Mouse (Mus musculus): Measurements from ENCODE around the gene Stk32b. TPM values are rescaled to one million over a fixed set of nuclear protein-coding genes. Genes with fewer than 3 reads are reported as not detected.

Stk32b gene
- polyA plus RNA-seq, 1 experiment, result not detected

GRCm38 (mm10) chr5:37554231-37554630 lies 162.7 kb downstream of the Stk32b start:
- H3K79me3 ChIP-seq (ENCODE audit: low read depth), result no peaks in the 10 kb centered on the region
- H3K27me3 ChIP-seq (ENCODE audit: control insufficient read depth, insufficient read depth, insufficient read length), result no peaks in the 10 kb centered on the region
- no peaks in the 10 kb centered on the region for H3K79me2 ChIP-seq (ENCODE audit: control insufficient read depth, insufficient read depth)
- H3K4me3 ChIP-seq (ENCODE audit: insufficient read depth, poor library complexity, severe bottlenecking), result no peak overlapping the region
- no peak overlapping the region for H3ac ChIP-seq (ENCODE audit: control insufficient read depth, insufficient read length, low read depth)
- H3K36me3 ChIP-seq (ENCODE audit: control insufficient read depth, insufficient read depth), result no peaks in the 10 kb centered on the region
- TF ChIP-seq CTCF (IDR thresholded peaks at IDR 0.05; ENCODE audit: control insufficient read depth, insufficient read depth, insufficient read length) (no peak), USF1 (IDR thresholded peaks at IDR 0.05; ENCODE audit: low read depth) (no peak), CEBPB (IDR thresholded peaks at IDR 0.05; ENCODE audit: low read depth) (no peak), FOSL1 (IDR thresholded peaks at IDR 0.05; ENCODE audit: insufficient read depth, low read length, poor library complexity, severe bottlenecking) (no peak), MAX (IDR thresholded peaks at IDR 0.05) (no peak), MYOG (IDR thresholded peaks at IDR 0.05; ENCODE audit: control insufficient read depth, extremely low read depth, insufficient read length) (no peak), MYOD1 (IDR thresholded peaks at IDR 0.05; ENCODE audit: control insufficient read depth, insufficient read length, low read depth) (no peak)

- no peak for TF ChIP-seq CTCF (IDR thresholded peaks at IDR 0.05; ENCODE audit: control insufficient read depth, insufficient read depth, insufficient read length)
- TF ChIP-seq MYOG (IDR thresholded peaks at IDR 0.05; ENCODE audit: control insufficient read depth, extremely low read depth, insufficient read length), result no peak
- no peak for TF ChIP-seq MYOD1 (IDR thresholded peaks at IDR 0.05; ENCODE audit: control insufficient read depth, insufficient read length, low read depth)
- no peak for TF ChIP-seq FOSL1 (IDR thresholded peaks at IDR 0.05; ENCODE audit: insufficient read depth, low read length, poor library complexity, severe bottlenecking)
- TF ChIP-seq CEBPB (IDR thresholded peaks at IDR 0.05; ENCODE audit: low read depth), result no peak
- TF ChIP-seq MAX (IDR thresholded peaks at IDR 0.05), result no peak
- TF ChIP-seq USF1 (IDR thresholded peaks at IDR 0.05; ENCODE audit: low read depth), result no peak
- H3K79me2 ChIP-seq (ENCODE audit: control insufficient read depth, insufficient read depth), result no peaks in the 10 kb centered on the region
Observed at GRCm38 (mm10) chr5:37551649-37552048, 165.3 kb downstream of the Stk32b start.

GRCm38 (mm10) chr5:37535726-37536293 lies 181.2 kb downstream of the Stk32b start:
- Histone ChIP-seq H3K79me3 (ENCODE audit: low read depth) (no peaks in the 10 kb centered on the region), H3K27me3 (ENCODE audit: control insufficient read depth, insufficient read depth, insufficient read length) (no peaks in the 10 kb centered on the region), H3ac (ENCODE audit: control insufficient read depth, insufficient read length, low read depth) (no peak overlapping the region), H3K79me2 (ENCODE audit: control insufficient read depth, insufficient read depth) (no peaks in the 10 kb centered on the region), H3K36me3 (ENCODE audit: control insufficient read depth, insufficient read depth) (no peaks in the 10 kb centered on the region), H3K4me3 (ENCODE audit: insufficient read depth, poor library complexity, severe bottlenecking) (no peak overlapping the region)
- no peak for TF ChIP-seq FOSL1 (IDR thresholded peaks at IDR 0.05; ENCODE audit: insufficient read depth, low read length, poor library complexity, severe bottlenecking)

More at GRCm38 (mm10) chr5:37551649-37552048, 165.3 kb downstream of the Stk32b start:
- no peak overlapping the region for H3ac ChIP-seq (ENCODE audit: control insufficient read depth, insufficient read length, low read depth)
- H3K79me3 ChIP-seq (ENCODE audit: low read depth), result no peaks in the 10 kb centered on the region
- H3K4me3 ChIP-seq (ENCODE audit: insufficient read depth, poor library complexity, severe bottlenecking), result no peak overlapping the region
- no peaks in the 10 kb centered on the region for H3K36me3 ChIP-seq (ENCODE audit: control insufficient read depth, insufficient read depth)
- H3K27me3 ChIP-seq (ENCODE audit: control insufficient read depth, insufficient read depth, insufficient read length), result peaks cover 4% of the 10 kb centered on the region

- H3ac ChIP-seq (ENCODE audit: control insufficient read depth, insufficient read length, low read depth), result no peak overlapping the region
- H3K79me2 ChIP-seq (ENCODE audit: control insufficient read depth, insufficient read depth), result no peaks in the 10 kb centered on the region
- peaks cover under 1% of the 10 kb centered on the region for H3K27me3 ChIP-seq (ENCODE audit: control insufficient read depth, insufficient read depth, insufficient read length)
- TF ChIP-seq FOSL1 (IDR thresholded peaks at IDR 0.05; ENCODE audit: insufficient read depth, low read length, poor library complexity, severe bottlenecking), result no peak
- TF ChIP-seq MYOD1 (IDR thresholded peaks at IDR 0.05; ENCODE audit: control insufficient read depth, insufficient read length, low read depth), result no peak
- no peak for TF ChIP-seq MAX (IDR thresholded peaks at IDR 0.05)
- no peak for TF ChIP-seq MYOG (IDR thresholded peaks at IDR 0.05; ENCODE audit: control insufficient read depth, extremely low read depth, insufficient read length)
- no peak for TF ChIP-seq CEBPB (IDR thresholded peaks at IDR 0.05; ENCODE audit: low read depth)
- no peak overlapping the region for H3K4me3 ChIP-seq (ENCODE audit: insufficient read depth, poor library complexity, severe bottlenecking)
- H3K36me3 ChIP-seq (ENCODE audit: control insufficient read depth, insufficient read depth), result no peaks in the 10 kb centered on the region
- H3K79me3 ChIP-seq (ENCODE audit: low read depth), result no peaks in the 10 kb centered on the region
Observed at GRCm38 (mm10) chr5:37535227-37535626, 181.7 kb downstream of the Stk32b start.

GRCm38 (mm10) chr5:37525363-37525762 lies 191.6 kb downstream of the Stk32b start:
- no peak overlapping the region for H3ac ChIP-seq (ENCODE audit: control insufficient read depth, insufficient read length, low read depth)
- H3K36me3 ChIP-seq (ENCODE audit: control insufficient read depth, insufficient read depth), result no peaks in the 10 kb centered on the region
- no peak overlapping the region for H3K4me3 ChIP-seq (ENCODE audit: insufficient read depth, poor library complexity, severe bottlenecking)
- H3K79me3 ChIP-seq (ENCODE audit: low read depth), result no peaks in the 10 kb centered on the region
- no peak for TF ChIP-seq USF1 (IDR thresholded peaks at IDR 0.05; ENCODE audit: low read depth)
- TF ChIP-seq MAX (IDR thresholded peaks at IDR 0.05), result no peak
- TF ChIP-seq CTCF (IDR thresholded peaks at IDR 0.05; ENCODE audit: control insufficient read depth, insufficient read depth, insufficient read length), result no peak
- H3K79me2 ChIP-seq (ENCODE audit: control insufficient read depth, insufficient read depth), result no peaks in the 10 kb centered on the region
- H3K27me3 ChIP-seq (ENCODE audit: control insufficient read depth, insufficient read depth, insufficient read length), result peaks cover 21% of the 10 kb centered on the region

GRCm38 (mm10) chr5:37520441-37520840 lies 196.5 kb downstream of the Stk32b start:
- Histone ChIP-seq H3K4me3 (ENCODE audit: insufficient read depth, poor library complexity, severe bottlenecking) (no peak overlapping the region), H3K79me2 (ENCODE audit: control insufficient read depth, insufficient read depth) (no peaks in the 10 kb centered on the region), H3ac (ENCODE audit: control insufficient read depth, insufficient read length, low read depth) (no peak overlapping the region), H3K79me3 (ENCODE audit: low read depth) (no peaks in the 10 kb centered on the region), H3K36me3 (ENCODE audit: control insufficient read depth, insufficient read depth) (no peaks in the 10 kb centered on the region), H3K27me3 (ENCODE audit: control insufficient read depth, insufficient read depth, insufficient read length) (no peaks in the 10 kb centered on the region)
- TF ChIP-seq MAX (IDR thresholded peaks at IDR 0.05), result no peak
- TF ChIP-seq CTCF (IDR thresholded peaks at IDR 0.05; ENCODE audit: control insufficient read depth, insufficient read depth, insufficient read length), result no peak
- TF ChIP-seq FOSL1 (IDR thresholded peaks at IDR 0.05; ENCODE audit: insufficient read depth, low read length, poor library complexity, severe bottlenecking), result no peak
- no peak for TF ChIP-seq USF1 (IDR thresholded peaks at IDR 0.05; ENCODE audit: low read depth)
- TF ChIP-seq MYOG (IDR thresholded peaks at IDR 0.05; ENCODE audit: control insufficient read depth, extremely low read depth, insufficient read length), result no peak
- no peak for TF ChIP-seq MYOD1 (IDR thresholded peaks at IDR 0.05; ENCODE audit: control insufficient read depth, insufficient read length, low read depth)
- no peak for TF ChIP-seq CEBPB (IDR thresholded peaks at IDR 0.05; ENCODE audit: low read depth)

Data from C2C12 (cell line).